Comparison of ENCODE assay signal across 24 mouse cellular contexts in the genomic region with DNA sequence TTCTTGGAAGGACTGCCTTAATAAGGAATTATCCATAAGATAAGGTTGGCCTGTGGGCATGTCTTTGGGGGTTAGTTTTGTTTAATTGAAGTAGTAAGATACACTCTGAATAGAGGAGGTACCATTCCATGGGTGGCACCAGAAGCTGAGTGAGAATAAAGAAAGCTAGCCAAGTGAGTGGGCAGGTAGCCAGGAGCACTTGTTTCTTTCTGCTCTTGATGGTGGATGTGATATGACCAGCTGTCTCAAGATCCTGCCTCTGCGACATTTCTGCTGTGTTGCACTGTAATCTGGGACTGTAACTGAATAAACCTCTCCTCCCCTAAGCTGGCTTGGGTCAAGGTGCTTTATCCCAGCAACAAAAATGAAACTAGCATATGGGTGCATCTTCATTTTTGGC.
DNase-seq lines count a peak whose midpoint lies in the region; ATAC-seq lines count a peak whose summit lies in the region.
"Had no signal": no experiment of that assay in that cellular context is flagged by ENCODE, and none has a peak within 500 bp of the region (broad histone marks: within the 10 kb centered on the region; RNA-seq: fewer than 3 reads in every experiment).

No protein-coding gene starts in this region.

- H3K9me3 ChIP-seq in hindbrain, embryonic 12.5 days (replicated peaks), result no peaks in the 10 kb centered on the region
- H3K9me3 ChIP-seq: forebrain, embryonic 10.5 days; heart, embryonic 12.5 days; kidney, embryonic 15.5 days; limb, embryonic 13.5 days; liver, embryonic 12.5 days; midbrain, embryonic 12.5 days; neural tube, embryonic 15.5 days had no signal

- H3K4me1 ChIP-seq in hindbrain, embryonic 12.5 days, result no peaks in the 10 kb centered on the region
- H3K4me1 ChIP-seq: forebrain, embryonic 10.5 days; heart, embryonic 12.5 days; kidney, embryonic 15.5 days; limb, embryonic 13.5 days; liver, embryonic 12.5 days; midbrain, embryonic 12.5 days; neural tube, embryonic 15.5 days had no signal

- H3K27ac ChIP-seq in hindbrain, embryonic 12.5 days, result no peak overlapping the region
- H3K27ac ChIP-seq: forebrain, embryonic 10.5 days; kidney, embryonic 15.5 days; limb, embryonic 13.5 days; liver, embryonic 12.5 days; midbrain, embryonic 12.5 days; neural tube, embryonic 15.5 days had no signal

- DNase-seq in cerebellum, postnatal 10 days, result peak; percentile 42 to 66
- no peak for DNase-seq in cerebellum, adult 11 months
- DNase-seq in layer of hippocampus, adult 11-12 months (ENCODE audit: low spot score), result peak; percentile 3
- DNase-seq in layer of hippocampus, adult 9-11 months, result no peak
- DNase-seq in right cerebral cortex, adult 2 months (ENCODE audit: low spot score in 2 of 2), result peak; percentile 9 to 14
- no peak for DNase-seq in right cerebral cortex, adult 18-20 months
- DNase-seq: adrenal gland, adult 2 months; cerebellum, adult 9-10 months; gastrocnemius, postnatal 14 days; heart, adult 18-20 months; heart, postnatal 14 days; kidney, adult 11 months; lung, adult 18-20 months; thymus, postnatal 25 days had no signal

- no peaks in the 10 kb centered on the region for H3K27me3 ChIP-seq in hindbrain, embryonic 12.5 days
- H3K27me3 ChIP-seq: heart, embryonic 12.5 days; kidney, embryonic 15.5 days; limb, embryonic 13.5 days; liver, embryonic 12.5 days; midbrain, embryonic 12.5 days; neural tube, embryonic 15.5 days had no signal

- ATAC-seq in megakaryocyte-erythroid progenitor cell, adult 5-6 weeks (replicated peaks; ENCODE audit: low FRiP score, low TSS enrichment, poor library complexity, severe bottlenecking), result peak; percentile 82
- no peak for ATAC-seq in hindbrain, embryonic 12.5 days (ENCODE audit: low FRiP score)
- ATAC-seq: forebrain, embryonic 16.5 days; liver, embryonic 12.5 days had no signal

- H3K4me3 ChIP-seq in hindbrain, embryonic 12.5 days, result no peak overlapping the region
- H3K4me3 ChIP-seq: forebrain, embryonic 10.5 days; heart, embryonic 12.5 days; kidney, embryonic 15.5 days; limb, embryonic 13.5 days; liver, embryonic 12.5 days; midbrain, embryonic 12.5 days; neural tube, embryonic 15.5 days had no signal

- H3K9ac ChIP-seq in hindbrain, embryonic 12.5 days, result no peak overlapping the region
- H3K9ac ChIP-seq: heart, embryonic 12.5 days; kidney, embryonic 15.5 days; limb, embryonic 13.5 days; liver, embryonic 12.5 days; midbrain, embryonic 12.5 days; neural tube, embryonic 15.5 days had no signal

- H3K36me3 ChIP-seq in hindbrain, embryonic 12.5 days, result no peaks in the 10 kb centered on the region
- H3K36me3 ChIP-seq: forebrain, embryonic 10.5 days; heart, embryonic 12.5 days; kidney, embryonic 15.5 days; limb, embryonic 13.5 days; liver, embryonic 12.5 days; midbrain, embryonic 12.5 days; neural tube, embryonic 15.5 days had no signal

- no peak overlapping the region for H3K4me2 ChIP-seq in hindbrain, embryonic 12.5 days (replicated peaks)
- H3K4me2 ChIP-seq: heart, embryonic 12.5 days; kidney, embryonic 15.5 days; limb, embryonic 13.5 days; liver, embryonic 12.5 days; midbrain, embryonic 12.5 days; neural tube, embryonic 15.5 days had no signal

- WGBS in hindbrain, embryonic 12.5 days, result 94% methylated on average over 1 of the region's 1 CpGs

Comparison
In these comparisons a context has a peak if more than half of its experiments do, and no peak if none do; other contexts are left out.
1. DNase-seq: peak in cerebellum, postnatal 10 days (2 of 2), layer of hippocampus, adult 11-12 months (single experiment) and right cerebral cortex, adult 2 months (2 of 2); none in cerebellum, adult 11 months (single experiment), layer of hippocampus, adult 9-11 months (single experiment) and right cerebral cortex, adult 18-20 months (single experiment).